Mouse (Mus musculus): ENCODE data around the gene Caln1. TPM values are rescaled to one million over a fixed set of nuclear protein-coding genes. Genes with fewer than 3 reads are reported as not detected.

Gene Caln1
- total RNA-seq, 1 experiment: not detected

GRCm38 (mm10) chr5:130327615-130328263 lies 41.5 kb upstream of the Caln1 start:
- no peaks in the 10 kb centered on the region for H3K4me1 ChIP-seq (ENCODE audit: control insufficient read depth in 2 of 2, insufficient read depth in 2 of 2, low read length in 2 of 2, poor library complexity in 1 of 2)
- H3K9ac ChIP-seq (ENCODE audit: insufficient read depth, low read depth, low read length, poor library complexity, severe bottlenecking): no peak overlapping the region
- DNase-seq (ENCODE audit: low read depth, low spot score): no peak
- H3K4me3 ChIP-seq (ENCODE audit: insufficient read depth in 1 of 2, low read depth in 1 of 2, low read length in 2 of 2, poor library complexity in 1 of 2, severe bottlenecking in 1 of 2): no peak overlapping the region
- TF ChIP-seq HCFC1 (IDR thresholded peaks at IDR 0.05; ENCODE audit: borderline replicate concordance, insufficient read depth, low read length): no peak
- TF ChIP-seq ZC3H11A (IDR thresholded peaks at IDR 0.05; ENCODE audit: borderline replicate concordance, low read depth, low read length): no peak
- TF ChIP-seq CHD2 (IDR thresholded peaks at IDR 0.05; ENCODE audit: low read depth, low read length): no peak
- no peak for TF ChIP-seq MAFK (IDR thresholded peaks at IDR 0.05; ENCODE audit: insufficient read depth, low read depth, low read length)
- no peak for TF ChIP-seq ZNF384 (IDR thresholded peaks at IDR 0.05; ENCODE audit: low read depth, low read length)
- in situ Hi-C loops (cut with MboI; ENCODE audit: low sequenced_read_pairs in 2 of 2, unreplicated experiment in 2 of 2): no loop called here
- no peaks in the 10 kb centered on the region for H3K9me3 ChIP-seq (ENCODE audit: control insufficient read depth, insufficient read depth, low read depth, low read length)
- H3K36me3 ChIP-seq (ENCODE audit: control insufficient read depth, insufficient read depth, low read length, poor library complexity, severe bottlenecking): peaks cover 25% of the 10 kb centered on the region
- H3K27ac ChIP-seq (ENCODE audit: insufficient read depth, low read depth, low read length, poor library complexity, severe bottlenecking): no peak overlapping the region

DNA sequence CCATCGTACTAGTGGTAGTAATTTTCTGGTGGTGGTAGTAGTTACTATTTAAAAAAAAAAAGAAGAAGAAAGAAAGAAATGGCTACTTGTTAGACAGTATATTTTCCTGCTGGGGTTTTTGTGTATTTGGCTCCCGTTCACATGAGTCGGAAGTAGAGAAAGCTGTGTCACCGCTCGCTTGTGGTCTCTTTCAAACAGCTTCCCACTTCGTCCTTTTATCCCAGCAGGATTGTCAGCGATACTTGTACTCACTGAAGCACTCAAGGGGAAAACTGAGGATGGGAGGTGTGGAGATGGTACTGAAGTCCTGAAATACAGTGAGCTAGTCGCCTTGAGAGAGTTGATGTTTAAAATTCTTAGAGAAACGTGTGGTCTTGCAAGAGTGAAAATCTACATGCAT lies 40.9 kb upstream of the Caln1 start:
- Histone ChIP-seq H3K27ac (ENCODE audit: insufficient read depth, low read depth, low read length, poor library complexity, severe bottlenecking) (no peak overlapping the region), H3K9ac (ENCODE audit: insufficient read depth, low read depth, low read length, poor library complexity, severe bottlenecking) (no peak overlapping the region), H3K4me3 (ENCODE audit: insufficient read depth in 1 of 2, low read depth in 1 of 2, low read length in 2 of 2, poor library complexity in 1 of 2, severe bottlenecking in 1 of 2) (no peak overlapping the region), H3K36me3 (ENCODE audit: control insufficient read depth, insufficient read depth, low read length, poor library complexity, severe bottlenecking) (peaks cover 25% of the 10 kb centered on the region), H3K4me1 (ENCODE audit: control insufficient read depth in 2 of 2, insufficient read depth in 2 of 2, low read length in 2 of 2, poor library complexity in 1 of 2) (no peaks in the 10 kb centered on the region), H3K9me3 (ENCODE audit: control insufficient read depth, insufficient read depth, low read depth, low read length) (no peaks in the 10 kb centered on the region)
- TF ChIP-seq ZC3H11A (IDR thresholded peaks at IDR 0.05; ENCODE audit: borderline replicate concordance, low read depth, low read length): no peak
- TF ChIP-seq HCFC1 (IDR thresholded peaks at IDR 0.05; ENCODE audit: borderline replicate concordance, insufficient read depth, low read length): no peak
- TF ChIP-seq CHD2 (IDR thresholded peaks at IDR 0.05; ENCODE audit: low read depth, low read length): no peak
- in situ Hi-C loops (cut with MboI; ENCODE audit: low sequenced_read_pairs in 2 of 2, unreplicated experiment in 2 of 2): no loop called here
- no peak for DNase-seq (ENCODE audit: low read depth, low spot score)

GRCm38 (mm10) chr5:130329889-130330288 lies 39.4 kb upstream of the Caln1 start:
- in situ Hi-C loops (cut with MboI; ENCODE audit: low sequenced_read_pairs in 2 of 2, unreplicated experiment in 2 of 2): no loop called here
- Histone ChIP-seq H3K9me3 (ENCODE audit: control insufficient read depth, insufficient read depth, low read depth, low read length) (no peaks in the 10 kb centered on the region), H3K9ac (ENCODE audit: insufficient read depth, low read depth, low read length, poor library complexity, severe bottlenecking) (no peak overlapping the region), H3K27ac (ENCODE audit: insufficient read depth, low read depth, low read length, poor library complexity, severe bottlenecking) (no peak overlapping the region), H3K36me3 (ENCODE audit: control insufficient read depth, insufficient read depth, low read length, poor library complexity, severe bottlenecking) (peaks cover 24% of the 10 kb centered on the region), H3K4me1 (ENCODE audit: control insufficient read depth in 2 of 2, insufficient read depth in 2 of 2, low read length in 2 of 2, poor library complexity in 1 of 2) (no peaks in the 10 kb centered on the region), H3K4me3 (ENCODE audit: insufficient read depth in 1 of 2, low read depth in 1 of 2, low read length in 2 of 2, poor library complexity in 1 of 2, severe bottlenecking in 1 of 2) (no peak overlapping the region)
- TF ChIP-seq HCFC1 (IDR thresholded peaks at IDR 0.05; ENCODE audit: borderline replicate concordance, insufficient read depth, low read length) (no peak), MAFK (IDR thresholded peaks at IDR 0.05; ENCODE audit: insufficient read depth, low read depth, low read length) (no peak), CHD2 (IDR thresholded peaks at IDR 0.05; ENCODE audit: low read depth, low read length) (no peak), ZC3H11A (IDR thresholded peaks at IDR 0.05; ENCODE audit: borderline replicate concordance, low read depth, low read length) (no peak), ZNF384 (IDR thresholded peaks at IDR 0.05; ENCODE audit: low read depth, low read length) (no peak)
- DNase-seq (ENCODE audit: low read depth, low spot score): no peak

DNA sequence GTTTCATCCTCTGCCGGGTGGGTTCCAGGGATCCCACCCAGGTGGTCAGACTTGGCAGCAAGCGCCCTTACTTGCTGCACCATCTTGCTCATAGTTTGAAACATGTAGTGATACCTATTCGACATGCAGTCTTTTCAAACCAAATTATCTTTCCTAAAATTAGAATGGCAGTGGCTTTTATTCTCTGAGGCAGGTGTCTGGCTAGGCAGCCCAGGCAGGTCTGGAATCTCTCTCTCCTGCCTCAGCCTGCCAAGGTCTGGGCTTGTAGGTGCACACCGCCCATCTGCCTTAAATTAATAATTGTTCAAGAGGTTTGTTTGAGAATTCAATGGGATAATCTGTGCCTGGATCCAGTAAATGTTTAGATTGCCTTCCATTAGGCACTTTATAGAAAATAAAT lies 38.5 kb upstream of the Caln1 start:
- no peaks in the 10 kb centered on the region for H3K4me1 ChIP-seq (ENCODE audit: control insufficient read depth in 2 of 2, insufficient read depth in 2 of 2, low read length in 2 of 2, poor library complexity in 1 of 2)
- TF ChIP-seq CHD2 (IDR thresholded peaks at IDR 0.05; ENCODE audit: low read depth, low read length): no peak
- TF ChIP-seq MAFK (IDR thresholded peaks at IDR 0.05; ENCODE audit: insufficient read depth, low read depth, low read length): no peak
- TF ChIP-seq ZC3H11A (IDR thresholded peaks at IDR 0.05; ENCODE audit: borderline replicate concordance, low read depth, low read length): no peak
- no peak for TF ChIP-seq HCFC1 (IDR thresholded peaks at IDR 0.05; ENCODE audit: borderline replicate concordance, insufficient read depth, low read length)
- TF ChIP-seq ZNF384 (IDR thresholded peaks at IDR 0.05; ENCODE audit: low read depth, low read length): no peak
- H3K27ac ChIP-seq (ENCODE audit: insufficient read depth, low read depth, low read length, poor library complexity, severe bottlenecking): no peak overlapping the region
- H3K9me3 ChIP-seq (ENCODE audit: control insufficient read depth, insufficient read depth, low read depth, low read length): no peaks in the 10 kb centered on the region
- no peak overlapping the region for H3K4me3 ChIP-seq (ENCODE audit: insufficient read depth in 1 of 2, low read depth in 1 of 2, low read length in 2 of 2, poor library complexity in 1 of 2, severe bottlenecking in 1 of 2)
- H3K36me3 ChIP-seq (ENCODE audit: control insufficient read depth, insufficient read depth, low read length, poor library complexity, severe bottlenecking): peaks cover 25% of the 10 kb centered on the region
- DNase-seq (ENCODE audit: low read depth, low spot score): no peak
- in situ Hi-C loops (cut with MboI; ENCODE audit: low sequenced_read_pairs in 2 of 2, unreplicated experiment in 2 of 2): no loop called here
- no peak overlapping the region for H3K9ac ChIP-seq (ENCODE audit: insufficient read depth, low read depth, low read length, poor library complexity, severe bottlenecking)

- H3K27ac ChIP-seq (ENCODE audit: insufficient read depth, low read depth, low read length, poor library complexity, severe bottlenecking): no peak overlapping the region
- peaks cover 23% of the 10 kb centered on the region for H3K36me3 ChIP-seq (ENCODE audit: control insufficient read depth, insufficient read depth, low read length, poor library complexity, severe bottlenecking)
- TF ChIP-seq CHD2 (IDR thresholded peaks at IDR 0.05; ENCODE audit: low read depth, low read length) (no peak), ZNF384 (IDR thresholded peaks at IDR 0.05; ENCODE audit: low read depth, low read length) (no peak), ZC3H11A (IDR thresholded peaks at IDR 0.05; ENCODE audit: borderline replicate concordance, low read depth, low read length) (no peak), MAFK (IDR thresholded peaks at IDR 0.05; ENCODE audit: insufficient read depth, low read depth, low read length) (no peak), HCFC1 (IDR thresholded peaks at IDR 0.05; ENCODE audit: borderline replicate concordance, insufficient read depth, low read length) (no peak)
- H3K9me3 ChIP-seq (ENCODE audit: control insufficient read depth, insufficient read depth, low read depth, low read length): no peaks in the 10 kb centered on the region
- no peak for DNase-seq (ENCODE audit: low read depth, low spot score)
- H3K9ac ChIP-seq (ENCODE audit: insufficient read depth, low read depth, low read length, poor library complexity, severe bottlenecking): no peak overlapping the region
- no peak overlapping the region for H3K4me3 ChIP-seq (ENCODE audit: insufficient read depth in 1 of 2, low read depth in 1 of 2, low read length in 2 of 2, poor library complexity in 1 of 2, severe bottlenecking in 1 of 2)
- H3K4me1 ChIP-seq (ENCODE audit: control insufficient read depth in 2 of 2, insufficient read depth in 2 of 2, low read length in 2 of 2, poor library complexity in 1 of 2): no peaks in the 10 kb centered on the region
- in situ Hi-C loops (cut with MboI; ENCODE audit: low sequenced_read_pairs in 2 of 2, unreplicated experiment in 2 of 2): no loop called here
Observed at GRCm38 (mm10) chr5:130331206-130331605, 38.0 kb upstream of the Caln1 start.
